Mouse (Mus musculus) layer of hippocampus, postnatal 36 days (tissue): ENCODE data around the gene Rin3. TPM values are rescaled to one million over a fixed set of nuclear protein-coding genes. Genes with fewer than 3 reads are reported as not detected.

ENCODE experiments used
- DNase-seq, 2 experiments: peaks; one replicate each; pipeline ENCODE4 v3.0.0; 2022
- total RNA-seq, 2 experiments: library from RNA; stranded (reverse); gene quantifications; 2 replicates each; pipeline ENCODE4 v1.2.3; 2021

The Rin3 gene
- total RNA-seq, 2 experiments from 2014 or later, result 2.1 to 4.3 TPM

DNA sequence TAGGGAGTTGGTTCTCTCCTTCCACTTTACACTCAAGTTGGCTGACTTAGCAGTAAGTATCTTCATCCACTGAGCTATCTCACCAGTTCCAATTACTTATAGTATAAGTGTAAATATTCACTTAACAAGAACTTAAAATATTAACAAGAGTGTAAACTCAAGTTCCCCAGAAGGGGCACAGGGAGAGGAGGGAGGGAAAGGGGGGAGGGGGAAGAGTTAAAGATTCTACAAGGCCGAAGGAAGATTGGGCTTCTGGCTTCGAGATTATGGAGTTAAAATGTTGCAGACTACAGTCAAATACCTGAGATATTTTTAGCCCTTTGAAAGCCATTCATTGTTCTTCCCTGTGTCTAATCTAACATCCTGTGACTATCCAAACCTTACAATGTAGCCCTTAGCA, 141.6 kb downstream of the Rin3 start:
- DNase-seq, result no peak

GRCm38 (mm10) chr12:102425048-102425578, 142.3 kb downstream of the Rin3 start:
- DNase-seq, result no peak

DNA sequence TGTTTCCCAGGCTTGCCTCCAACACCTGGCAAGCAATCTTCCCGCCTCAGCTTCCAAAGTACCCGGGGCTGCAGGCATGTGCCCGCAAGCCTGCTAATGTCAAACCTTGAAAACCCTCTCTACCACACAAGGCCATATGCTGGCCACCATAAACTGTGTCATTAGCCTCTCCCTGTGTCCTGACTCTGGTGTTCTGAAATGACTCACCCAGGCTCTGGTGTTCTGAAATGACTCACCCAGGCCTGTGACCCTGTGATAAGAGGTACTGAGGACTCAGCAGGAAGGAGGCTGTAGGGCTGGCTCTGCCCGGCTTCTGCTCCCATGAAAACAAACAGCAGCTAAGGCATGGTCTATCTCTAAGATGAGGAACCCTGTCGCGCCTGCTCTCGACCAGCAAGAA, 143.4 kb downstream of the Rin3 start:
- DNase-seq, result no peak

DNA sequence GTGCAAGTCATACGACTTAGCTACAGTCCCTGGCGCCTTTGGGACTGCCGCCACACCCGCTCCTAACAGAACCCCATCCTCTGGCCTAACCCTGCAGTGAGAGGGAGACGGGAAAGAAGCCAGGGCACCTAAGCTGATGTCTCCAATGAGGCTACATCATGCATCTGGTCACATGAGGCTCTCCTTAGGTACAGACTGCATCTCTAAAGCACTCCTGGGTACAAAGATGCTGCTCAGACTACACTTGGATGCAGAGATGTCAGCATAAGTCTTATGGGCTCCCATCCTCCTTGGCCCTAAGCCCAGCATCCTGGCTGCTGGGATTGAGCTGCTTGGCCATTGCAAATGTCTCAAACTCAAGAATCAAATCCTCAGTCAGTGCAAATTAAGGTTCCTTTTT, 146.8 kb downstream of the Rin3 start:
- DNase-seq, result no peak

DNA sequence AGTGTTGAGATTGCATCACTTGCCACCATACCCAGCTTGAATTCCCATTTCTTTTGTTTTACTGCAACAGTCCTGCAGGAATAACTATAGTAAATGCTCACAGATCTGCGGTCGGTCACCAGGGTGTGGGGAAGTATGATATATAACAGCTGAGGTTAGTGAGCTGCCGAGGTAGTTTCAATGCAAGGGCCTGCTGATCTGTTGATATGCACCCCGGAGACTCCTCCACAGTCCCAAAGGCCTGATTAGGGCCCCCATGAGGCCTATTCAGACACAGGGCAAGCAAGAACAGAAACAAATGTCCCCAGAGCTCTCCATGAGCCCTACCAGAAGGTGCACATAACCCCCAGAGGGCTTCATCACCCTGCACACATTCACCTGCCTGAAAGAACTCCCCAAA, 147.4 kb downstream of the Rin3 start:
- DNase-seq, result no peak

DNA sequence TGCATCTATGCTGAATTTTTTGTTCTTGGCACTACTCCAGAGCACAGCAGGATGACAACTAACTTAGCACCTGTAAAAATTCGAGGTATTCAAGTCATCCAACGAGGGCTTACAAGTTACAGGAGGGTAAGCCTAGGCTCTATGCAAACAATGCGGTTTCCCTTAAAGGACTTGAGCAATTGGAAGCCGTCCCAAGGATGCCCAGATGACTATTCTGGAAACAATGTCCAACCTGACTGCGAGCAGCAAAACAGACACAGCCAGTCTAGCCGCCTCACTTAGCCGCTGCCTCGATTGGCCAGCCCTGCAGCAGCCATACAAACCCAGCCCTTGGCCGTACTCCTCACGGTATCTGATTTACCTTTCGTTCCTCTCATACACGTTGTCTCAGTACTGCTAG, 149.4 kb downstream of the Rin3 start:
- no peak for DNase-seq

GRCm38 (mm10) chr12:102434107-102434506, 151.3 kb downstream of the Rin3 start:
- no peak for DNase-seq

- DNase-seq, result no peak
Observed at GRCm38 (mm10) chr12:102436939-102437526, 154.2 kb downstream of the Rin3 start.

DNA sequence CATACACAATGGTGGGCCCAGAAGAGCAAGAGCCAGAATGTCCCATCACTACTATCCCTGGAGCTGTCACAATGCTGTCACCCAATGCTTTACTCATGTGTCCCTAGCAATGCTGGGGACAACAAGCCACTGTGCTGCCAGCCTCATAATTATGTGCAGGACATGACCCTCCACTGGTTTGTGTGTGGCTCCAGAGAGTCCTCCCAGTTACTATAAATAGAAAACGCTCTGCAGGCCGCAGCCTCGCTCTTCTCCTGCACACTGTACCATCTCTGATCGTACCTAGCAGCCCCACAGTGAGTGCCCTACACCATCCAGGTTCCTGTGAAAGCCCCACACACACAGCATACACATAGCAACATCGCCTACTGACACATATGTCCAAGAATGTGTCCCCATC, 155.1 kb downstream of the Rin3 start:
- no peak for DNase-seq

- no peak for DNase-seq
Observed at GRCm38 (mm10) chr12:102438983-102439631, 156.3 kb downstream of the Rin3 start.

DNA sequence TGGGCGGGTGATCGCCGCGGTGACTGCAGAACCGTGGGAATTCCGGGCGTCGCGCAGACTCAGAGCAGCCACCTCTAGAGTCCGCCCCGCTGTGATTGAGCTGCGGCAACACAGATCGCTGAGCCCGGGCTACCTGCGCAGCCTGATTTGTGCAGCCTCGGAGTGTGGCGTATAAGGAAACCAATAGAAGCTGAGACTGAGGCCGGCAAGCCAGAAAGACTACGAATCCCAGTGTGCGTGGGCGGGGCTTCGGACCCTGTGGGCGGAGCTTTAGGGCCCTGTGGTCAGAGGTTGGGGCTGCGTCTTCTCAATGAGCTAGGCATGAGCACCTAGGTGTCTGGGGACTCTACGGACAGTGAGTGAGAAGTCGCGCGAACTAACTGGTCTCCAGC, 156.8 kb downstream of the Rin3 start, which contains the start of gene Lgmn:
TSS of gene Lgmn (minus strand) at position 182 of the 392 bp plus-strand sequence.
- DNase-seq, result peak; percentile 98

Other genes starting within 250 kb of the Rin3 start
- gene Slc24a4, start 154.3 kb upstream of the Rin3 start, total RNA-seq, result 10 to 100 TPM; 43.0 to 47.4 TPM
- gene Lgmn, start 156.8 kb downstream of the Rin3 start, total RNA-seq, result 10 to 100 TPM; 83.0 to 84.8 TPM
- 10 to 100 TPM; 26.0 to 27.1 TPM for gene Golga5, start 186.1 kb downstream of the Rin3 start, total RNA-seq